Mouse (Mus musculus) G1E (cell line): Measurements from ENCODE around the gene Krt90. TPM values are rescaled to one million over a fixed set of nuclear protein-coding genes. Genes with fewer than 3 reads are reported as not detected.

Experiments used
- ATAC-seq: 2 replicates; pipeline ENCODE4 v1.8.0; 2016; ENCODE audit warnings: mild to moderate bottlenecking; ENCODE audit not compliant: insufficient number of reproducible peaks, poor library complexity, low FRiP score, severe bottlenecking; ENCODE audit errors: extremely low read depth
- DNase-seq: peaks from one replicate; pipeline ENCODE4 v3.0.0; 2012; ENCODE audit warnings: low spot score
- H3K27me3 ChIP-seq: 2 replicates; pipeline ENCODE4 v1.6.1; 2012; ENCODE audit warnings: mild to moderate bottlenecking, low read length, inconsistent platforms; ENCODE audit not compliant: insufficient read depth
- H3K36me3 ChIP-seq: replicated peaks from 2 replicates; pipeline ENCODE3; 2012; ENCODE audit warnings: mild to moderate bottlenecking, inconsistent platforms
- H3K4me1 ChIP-seq: 2 replicates; pipeline ENCODE4 v1.6.1; 2012; ENCODE audit warnings: low read depth, low read length, inconsistent platforms, mixed read lengths; ENCODE audit not compliant: insufficient read depth
- H3K4me3 ChIP-seq: 2 replicates; pipeline ENCODE4 v1.5.1; 2012; ENCODE audit warnings: low read depth, mild to moderate bottlenecking, inconsistent platforms, low read length, moderate library complexity, mixed read lengths
- H3K9me3 ChIP-seq: replicated peaks from 2 replicates; pipeline ENCODE4 v1.6.1; 2012; ENCODE audit warnings: inconsistent platforms
- CTCF ChIP-seq: IDR thresholded peaks from 2 replicates; pipeline ENCODE4 v1.5.1; 2012; ENCODE audit warnings: low read depth, low read length, inconsistent platforms, mixed read lengths
- GATA1 ChIP-seq: IDR thresholded peaks from 2 replicates; pipeline ENCODE4 v1.6.1; 2012; ENCODE audit warnings: borderline replicate concordance, low read length, inconsistent platforms, mixed read lengths
- GATA2 ChIP-seq: IDR thresholded peaks from 2 replicates; pipeline ENCODE4 v1.6.1; 2012; ENCODE audit warnings: low read depth, low read length, inconsistent platforms, borderline replicate concordance
- POLR2AphosphoS5 ChIP-seq: IDR thresholded peaks from 2 replicates; pipeline ENCODE4 v1.6.1; 2012; ENCODE audit warnings: low read depth, low read length, inconsistent platforms; ENCODE audit not compliant: insufficient replicate concordance
- TAL1 ChIP-seq: conservative IDR thresholded peaks from 2 replicates; pipeline ENCODE4 v1.6.1; 2012; ENCODE audit warnings: low read depth, low read length, inconsistent platforms, mixed read lengths
- polyA plus RNA-seq: library from polyadenylated mRNA; stranded (reverse); fragments of >175 nt; gene quantifications from 2 replicates; pipeline ENCODE4 v1.2.3, GENCODE M21; 2012
- total RNA-seq, 2 experiments: library from RNA; stranded (forward) in 1 of 2; stranded (reverse) in 1 of 2; fragments of 200-1000 nt in 1 of 2; fragments of >200 nt in 1 of 2; fragmentation: Nextera tagmentation in 1 of 2; gene quantifications; 2 replicates each; pipeline ENCODE4 v1.2.3; 2014 to 2017

Gene Krt90
- not detected in 2 replicates for total RNA-seq (2014; fragmentation: Nextera tagmentation)
- total RNA-seq (2017) = not detected in 2 replicates
- polyA plus RNA-seq = not detected in 2 replicates

- DNase-seq (no peak), ATAC-seq (no peak)
- no peaks in the 10 kb centered on the region for H3K27me3 ChIP-seq
- no peaks in the 10 kb centered on the region for H3K4me1 ChIP-seq
- no peak within 1 kb of the TSS for H3K4me3 ChIP-seq
- no peak for TF ChIP-seq POLR2AphosphoS5
- TF ChIP-seq CTCF = no peak
- TF ChIP-seq GATA2 = no peak
- TF ChIP-seq TAL1 = no peak
- TF ChIP-seq GATA1 = no peak
- H3K36me3 ChIP-seq = no peaks in the 10 kb centered on the region
- H3K9me3 ChIP-seq = peaks cover 54% of the 10 kb centered on the region
Observed at GRCm38 (mm10) chr15:101562850-101563249, at the start of gene Krt90. TSS of gene Krt90 (minus strand) at chr15:101562950.

GRCm38 (mm10) chr15:101599123-101599522, 36.4 kb upstream of the Krt90 start:
- Histone ChIP-seq H3K4me1 (no peaks in the 10 kb centered on the region), H3K36me3 (no peaks in the 10 kb centered on the region), H3K9me3 (peaks cover 4% of the 10 kb centered on the region), H3K27me3 (no peaks in the 10 kb centered on the region), H3K4me3 (no peak overlapping the region)
- no peak for TF ChIP-seq CTCF
- no peak for TF ChIP-seq TAL1
- no peak for TF ChIP-seq GATA1
- TF ChIP-seq GATA2 = no peak
- no peak for TF ChIP-seq POLR2AphosphoS5
- ATAC-seq = no peak
- DNase-seq = no peak

GRCm38 (mm10) chr15:101588216-101588615, 25.5 kb upstream of the Krt90 start:
- ATAC-seq (no peak), DNase-seq (no peak)
- Histone ChIP-seq H3K9me3 (peaks cover 21% of the 10 kb centered on the region), H3K27me3 (no peaks in the 10 kb centered on the region), H3K4me1 (no peaks in the 10 kb centered on the region), H3K4me3 (no peak overlapping the region), H3K36me3 (no peaks in the 10 kb centered on the region)
- TF ChIP-seq CTCF (0 out of 2 replicates have a peak, but pooled peaks have one; percentile 3), TAL1 (no peak)

GRCm38 (mm10) chr15:101584456-101584855, 21.7 kb upstream of the Krt90 start:
- no peak overlapping the region for H3K4me3 ChIP-seq
- TF ChIP-seq GATA1 (no peak), CTCF (no peak), GATA2 (no peak), POLR2AphosphoS5 (no peak), TAL1 (no peak)
- no peaks in the 10 kb centered on the region for H3K36me3 ChIP-seq
- peaks cover 24% of the 10 kb centered on the region for H3K9me3 ChIP-seq
- no peak for DNase-seq
- ATAC-seq = no peak
- H3K27me3 ChIP-seq = no peaks in the 10 kb centered on the region
- no peaks in the 10 kb centered on the region for H3K4me1 ChIP-seq

- Histone ChIP-seq H3K9me3 (peaks cover 22% of the 10 kb centered on the region), H3K4me1 (no peaks in the 10 kb centered on the region), H3K27me3 (no peaks in the 10 kb centered on the region), H3K4me3 (no peak overlapping the region), H3K36me3 (no peaks in the 10 kb centered on the region)
- TF ChIP-seq TAL1 = no peak
- no peak for TF ChIP-seq CTCF
- TF ChIP-seq GATA2 = no peak
- TF ChIP-seq POLR2AphosphoS5 = no peak
- TF ChIP-seq GATA1 = no peak
- ATAC-seq (no peak), DNase-seq (no peak)
Observed at GRCm38 (mm10) chr15:101583211-101583965, 20.6 kb upstream of the Krt90 start.

- Histone ChIP-seq H3K4me1 (no peaks in the 10 kb centered on the region), H3K27me3 (no peaks in the 10 kb centered on the region), H3K9me3 (peaks cover 9% of the 10 kb centered on the region), H3K36me3 (no peaks in the 10 kb centered on the region), H3K4me3 (no peak overlapping the region)
- no peak for TF ChIP-seq TAL1
- no peak for TF ChIP-seq GATA2
- no peak for TF ChIP-seq POLR2AphosphoS5
- no peak for TF ChIP-seq GATA1
- TF ChIP-seq CTCF = no peak
- DNase-seq (no peak), ATAC-seq (no peak)
Observed at GRCm38 (mm10) chr15:101581701-101582100, 19.0 kb upstream of the Krt90 start.
